Mouse (Mus musculus) limb, embryonic 13.5 days (tissue): ENCODE results near the gene Trib2. TPM values are rescaled to one million over a fixed set of nuclear protein-coding genes. Genes with fewer than 3 reads are reported as not detected.

Experiments
- ATAC-seq: fragments of 200-750 bp; cut with Nextera tagmentation; 2 replicates; pipeline ENCODE4 v1.8.0; 2017; ENCODE audit warnings: low read depth, moderate number of reproducible peaks, moderate TSS enrichment; ENCODE audit not compliant: low FRiP score
- H3K27ac ChIP-seq: fragments of 300-500 bp; sonication (generic); 2 replicates; pipeline ENCODE4 v1.5.1; 2015; ENCODE audit warnings: inconsistent platforms, mild to moderate bottlenecking, moderate library complexity
- H3K27me3 ChIP-seq: fragments of 300-500 bp; sonication (generic); 2 replicates; pipeline ENCODE4 v1.6.1; 2015; ENCODE audit warnings: mild to moderate bottlenecking, inconsistent platforms
- H3K36me3 ChIP-seq: fragments of 300-500 bp; sonication (generic); 2 replicates; pipeline ENCODE4 v1.6.1; 2015; ENCODE audit warnings: inconsistent platforms, mild to moderate bottlenecking, moderate library complexity
- H3K4me1 ChIP-seq: fragments of 300-500 bp; sonication (generic); 2 replicates; pipeline ENCODE4 v1.6.1; 2015; ENCODE audit warnings: inconsistent platforms
- H3K4me2 ChIP-seq: fragments of 300-500 bp; sonication (generic); replicated peaks from 2 replicates; pipeline ENCODE4 v1.6.1; 2015; ENCODE audit warnings: inconsistent platforms, mild to moderate bottlenecking, moderate library complexity
- H3K4me3 ChIP-seq: fragments of 300-500 bp; sonication (generic); 2 replicates; pipeline ENCODE4 v1.5.1; 2015; ENCODE audit warnings: moderate library complexity, mild to moderate bottlenecking, inconsistent platforms
- H3K9ac ChIP-seq: fragments of 300-500 bp; sonication (generic); 2 replicates; pipeline ENCODE4 v1.6.1; 2015; ENCODE audit warnings: mild to moderate bottlenecking, inconsistent platforms
- H3K9me3 ChIP-seq: fragments of 300-500 bp; sonication (generic); 2 replicates; pipeline ENCODE4 v1.6.1; 2016; ENCODE audit warnings: inconsistent platforms
- WGBS: fragments of 180-500 bp; shearing (Covaris S2); methylation state at CpG from one replicate; pipeline ENCODE4 v1.1.7; 2015; 5-methylcytosine and 5-hydroxymethylcytosine counted together
- polyA plus RNA-seq: library from polyadenylated mRNA; unstranded; fragments of >200 nt; fragmentation: Nextera tagmentation; extraction: Ambion mirVana; gene quantifications from 2 replicates; pipeline ENCODE4 v1.2.1, GENCODE M21; 2015

Trib2 gene
- 70.2 and 78.3 TPM in 2 replicates for polyA plus RNA-seq

GRCm38 (mm10) chr12:15816740-15817178, at the start of gene Trib2:
Gene Trib2, minus strand, starts transcription at chr12:15816922.
- H3K4me3 ChIP-seq, result peak within 1 kb of the TSS; percentile 88
- peak; percentile 92 for ATAC-seq
- peak within 1 kb of the TSS; percentile 98 for H3K9ac ChIP-seq
- H3K9me3 ChIP-seq, result no peaks in the 10 kb centered on the region
- WGBS, result under 1% methylated on average over 50 of the region's 50 CpGs
- peak within 1 kb of the TSS; percentile 78 for H3K4me2 ChIP-seq
- no peaks in the 10 kb centered on the region for H3K36me3 ChIP-seq
- H3K27ac ChIP-seq, result peak within 1 kb of the TSS; percentile 98
- no peaks in the 10 kb centered on the region for H3K27me3 ChIP-seq
- H3K4me1 ChIP-seq, result peaks cover 24% of the 10 kb centered on the region

GRCm38 (mm10) chr12:15858005-15858404, 41.3 kb upstream of the Trib2 start:
- Histone ChIP-seq H3K27ac (no peak overlapping the region), H3K36me3 (no peaks in the 10 kb centered on the region), H3K9me3 (no peaks in the 10 kb centered on the region), H3K4me2 (no peak overlapping the region), H3K4me3 (no peak overlapping the region), H3K4me1 (no peaks in the 10 kb centered on the region), H3K27me3 (no peaks in the 10 kb centered on the region), H3K9ac (no peak overlapping the region)
- ATAC-seq, result no peak
- 84% methylated on average over 4 of the region's 4 CpGs for WGBS

- no peaks in the 10 kb centered on the region for H3K9me3 ChIP-seq
- no peak overlapping the region for H3K4me2 ChIP-seq
- ATAC-seq, result no peak
- H3K36me3 ChIP-seq, result no peaks in the 10 kb centered on the region
- no peak overlapping the region for H3K4me3 ChIP-seq
- no peaks in the 10 kb centered on the region for H3K27me3 ChIP-seq
- no peaks in the 10 kb centered on the region for H3K4me1 ChIP-seq
- 69% methylated on average over 5 of the region's 5 CpGs for WGBS
- no peak overlapping the region for H3K27ac ChIP-seq
- H3K9ac ChIP-seq, result no peak overlapping the region
These were observed 39.2 kb upstream of the Trib2 start for GRCm38 (mm10) chr12:15855891-15856290.

GRCm38 (mm10) chr12:15852781-15853180, 36.1 kb upstream of the Trib2 start:
- H3K27ac ChIP-seq, result no peak overlapping the region
- no peaks in the 10 kb centered on the region for H3K27me3 ChIP-seq
- no peak overlapping the region for H3K9ac ChIP-seq
- peaks cover 13% of the 10 kb centered on the region for H3K4me1 ChIP-seq
- no peak overlapping the region for H3K4me3 ChIP-seq
- ATAC-seq, result no peak
- H3K9me3 ChIP-seq, result no peaks in the 10 kb centered on the region
- H3K36me3 ChIP-seq, result no peaks in the 10 kb centered on the region
- WGBS, result 76% methylated on average over 4 of the region's 4 CpGs
- H3K4me2 ChIP-seq, result no peak overlapping the region

GRCm38 (mm10) chr12:15852031-15852430, 35.3 kb upstream of the Trib2 start:
- ATAC-seq, result no peak
- no peak overlapping the region for H3K4me3 ChIP-seq
- no peaks in the 10 kb centered on the region for H3K27me3 ChIP-seq
- H3K36me3 ChIP-seq, result no peaks in the 10 kb centered on the region
- 85% methylated on average over 4 of the region's 4 CpGs for WGBS
- no peaks in the 10 kb centered on the region for H3K9me3 ChIP-seq
- H3K4me1 ChIP-seq, result peaks cover 13% of the 10 kb centered on the region
- no peak overlapping the region for H3K27ac ChIP-seq
- no peak overlapping the region for H3K9ac ChIP-seq
- H3K4me2 ChIP-seq, result no peak overlapping the region

GRCm38 (mm10) chr12:15850441-15850895, 33.7 kb upstream of the Trib2 start:
- WGBS, result 62% methylated on average over 8 of the region's 8 CpGs

GRCm38 (mm10) chr12:15849861-15850294, 33.2 kb upstream of the Trib2 start:
- no peak overlapping the region for H3K9ac ChIP-seq
- WGBS, result 45% methylated on average over 3 of the region's 3 CpGs
- H3K4me1 ChIP-seq, result peaks cover 13% of the 10 kb centered on the region
- peak; percentile 72 for ATAC-seq
- peak overlapping the region; percentile 15; the same call in 1 of the 2 replicates for H3K27ac ChIP-seq
- no peak overlapping the region for H3K4me3 ChIP-seq
- no peaks in the 10 kb centered on the region for H3K9me3 ChIP-seq
- H3K36me3 ChIP-seq, result no peaks in the 10 kb centered on the region
- H3K27me3 ChIP-seq, result no peaks in the 10 kb centered on the region
- no peak overlapping the region for H3K4me2 ChIP-seq

More at GRCm38 (mm10) chr12:15850441-15850895, 33.7 kb upstream of the Trib2 start:
- no peak overlapping the region for H3K9ac ChIP-seq
- H3K4me1 ChIP-seq, result peaks cover 13% of the 10 kb centered on the region
- ATAC-seq, result 0 out of 2 replicates have a peak, but pooled peaks have one; percentile 36
- H3K27me3 ChIP-seq, result no peaks in the 10 kb centered on the region
- H3K27ac ChIP-seq, result no peak overlapping the region
- no peaks in the 10 kb centered on the region for H3K9me3 ChIP-seq
- H3K4me3 ChIP-seq, result no peak overlapping the region
- H3K4me2 ChIP-seq, result no peak overlapping the region
- no peaks in the 10 kb centered on the region for H3K36me3 ChIP-seq

- WGBS, result 100% methylated on average over 2 of the region's 4 CpGs
- H3K9me3 ChIP-seq, result no peaks in the 10 kb centered on the region
- no peak overlapping the region for H3K9ac ChIP-seq
- H3K4me3 ChIP-seq, result no peak overlapping the region
- H3K4me1 ChIP-seq, result peaks cover 13% of the 10 kb centered on the region
- no peak overlapping the region for H3K4me2 ChIP-seq
- no peak for ATAC-seq
- no peaks in the 10 kb centered on the region for H3K27me3 ChIP-seq
- no peak overlapping the region for H3K27ac ChIP-seq
- no peaks in the 10 kb centered on the region for H3K36me3 ChIP-seq
These were observed 31.7 kb upstream of the Trib2 start for GRCm38 (mm10) chr12:15848391-15848790.

- Histone ChIP-seq H3K9me3 (no peaks in the 10 kb centered on the region), H3K9ac (no peak overlapping the region), H3K27ac (no peak overlapping the region), H3K4me1 (peaks cover 3% of the 10 kb centered on the region), H3K36me3 (no peaks in the 10 kb centered on the region), H3K4me2 (no peak overlapping the region), H3K4me3 (no peak overlapping the region), H3K27me3 (no peaks in the 10 kb centered on the region)
- ATAC-seq, result no peak
- WGBS, result 79% methylated on average over 3 of the region's 3 CpGs
These were observed 28.0 kb upstream of the Trib2 start for GRCm38 (mm10) chr12:15844701-15845100.

GRCm38 (mm10) chr12:15840864-15841557, 24.3 kb upstream of the Trib2 start:
- WGBS, result 90% methylated on average over 12 of the region's 12 CpGs
- Histone ChIP-seq H3K27me3 (no peaks in the 10 kb centered on the region), H3K4me3 (no peak overlapping the region), H3K9me3 (no peaks in the 10 kb centered on the region), H3K4me1 (no peaks in the 10 kb centered on the region), H3K27ac (no peak overlapping the region), H3K4me2 (no peak overlapping the region), H3K9ac (no peak overlapping the region), H3K36me3 (no peaks in the 10 kb centered on the region)
- ATAC-seq, result no peak

- no peaks in the 10 kb centered on the region for H3K36me3 ChIP-seq
- no peak overlapping the region for H3K9ac ChIP-seq
- no peaks in the 10 kb centered on the region for H3K4me1 ChIP-seq
- no peak overlapping the region for H3K4me3 ChIP-seq
- no peaks in the 10 kb centered on the region for H3K9me3 ChIP-seq
- ATAC-seq, result no peak
- H3K27ac ChIP-seq, result no peak overlapping the region
- WGBS, result 84% methylated on average over 2 of the region's 2 CpGs
- no peaks in the 10 kb centered on the region for H3K27me3 ChIP-seq
- no peak overlapping the region for H3K4me2 ChIP-seq
These were observed 21.5 kb upstream of the Trib2 start for GRCm38 (mm10) chr12:15838201-15838600.

- no peak overlapping the region for H3K27ac ChIP-seq
- H3K4me1 ChIP-seq, result no peaks in the 10 kb centered on the region
- H3K4me2 ChIP-seq, result no peak overlapping the region
- no peak overlapping the region for H3K4me3 ChIP-seq
- 89% methylated on average over 4 of the region's 4 CpGs for WGBS
- H3K27me3 ChIP-seq, result no peaks in the 10 kb centered on the region
- no peaks in the 10 kb centered on the region for H3K9me3 ChIP-seq
- H3K9ac ChIP-seq, result no peak overlapping the region
- no peaks in the 10 kb centered on the region for H3K36me3 ChIP-seq
- ATAC-seq, result no peak
These were observed 20.8 kb upstream of the Trib2 start for GRCm38 (mm10) chr12:15837566-15837965.

GRCm38 (mm10) chr12:15832674-15833052, 15.9 kb upstream of the Trib2 start:
- H3K9ac ChIP-seq, result no peak overlapping the region
- no peak for ATAC-seq
- H3K4me2 ChIP-seq, result no peak overlapping the region
- no peaks in the 10 kb centered on the region for H3K36me3 ChIP-seq
- no peak overlapping the region for H3K27ac ChIP-seq
- no peaks in the 10 kb centered on the region for H3K9me3 ChIP-seq
- H3K4me1 ChIP-seq, result no peaks in the 10 kb centered on the region
- H3K4me3 ChIP-seq, result no peak overlapping the region
- no peaks in the 10 kb centered on the region for H3K27me3 ChIP-seq
- 88% methylated on average over 7 of the region's 7 CpGs for WGBS
